Mouse (Mus musculus) urinary bladder, postnatal 0 days (tissue): Measurements from ENCODE around the gene Grk6. TPM values are rescaled to one million over a fixed set of nuclear protein-coding genes. Genes with fewer than 3 reads are reported as not detected.
A peak's percentile ranks its signal among the peaks of the same experiment; 100 is the strongest.

Experiments used
- microRNA-seq: library from miRNA; unstranded; fragments of <30 nt; microRNA quantifications from one replicate; pipeline ENCODE4, GENCODE M21; 2016
- polyA plus RNA-seq: library from polyadenylated mRNA; unstranded; fragments of >200 nt; fragmentation: Nextera tagmentation; extraction: Ambion mirVana; gene quantifications from 2 replicates; pipeline ENCODE4 v1.2.1, GENCODE M21; 2015

Grk6 gene
- 21.2 and 22.9 TPM in 2 replicates for polyA plus RNA-seq

DNA sequence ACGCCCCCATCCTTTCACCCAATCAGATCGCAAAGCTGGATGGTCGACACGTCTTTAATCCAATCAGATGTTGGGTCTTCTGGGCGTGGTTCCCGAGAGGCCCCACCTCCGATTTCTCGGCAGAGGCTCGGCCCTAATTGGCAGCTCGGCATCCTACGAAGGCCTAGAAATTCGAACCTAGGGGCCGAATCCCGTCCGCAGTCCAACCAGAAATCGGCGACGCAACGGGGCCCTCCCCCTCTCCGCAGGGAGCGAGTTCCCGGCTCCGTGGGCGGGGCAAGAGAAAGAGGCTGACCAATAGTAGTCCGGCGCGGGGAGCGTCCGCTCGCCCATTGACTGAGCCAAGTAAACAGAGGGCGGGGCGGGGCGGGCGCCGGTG is at the start of gene Grk6:
Gene Grk6 (plus strand): TSS at position 136 of the 379 bp plus-strand sequence.

DNA sequence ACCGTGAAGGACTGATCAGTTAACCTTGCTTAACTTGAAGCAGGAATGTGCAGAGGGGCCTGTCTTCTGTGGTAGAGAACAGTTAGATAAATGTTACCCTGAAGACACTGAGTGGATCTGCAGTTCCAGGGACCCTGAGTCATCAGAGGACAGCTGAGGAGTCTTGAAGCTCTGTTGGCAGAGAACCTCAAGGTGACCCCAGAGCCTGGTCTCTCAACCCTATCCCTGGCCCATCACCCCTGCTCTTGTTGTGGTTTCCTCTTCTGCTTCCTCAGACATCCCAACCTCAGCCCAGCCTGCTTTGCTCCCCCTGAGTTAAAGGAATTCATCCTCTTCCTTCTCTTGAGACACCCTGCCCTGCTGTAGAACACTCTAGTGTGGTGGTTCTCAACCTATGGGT is 46.8 kb upstream of the Grk6 start, which contains the start of gene Slc34a1:
Gene Slc34a1 (plus strand): TSS at position 100 of the 400 bp plus-strand sequence.

DNA sequence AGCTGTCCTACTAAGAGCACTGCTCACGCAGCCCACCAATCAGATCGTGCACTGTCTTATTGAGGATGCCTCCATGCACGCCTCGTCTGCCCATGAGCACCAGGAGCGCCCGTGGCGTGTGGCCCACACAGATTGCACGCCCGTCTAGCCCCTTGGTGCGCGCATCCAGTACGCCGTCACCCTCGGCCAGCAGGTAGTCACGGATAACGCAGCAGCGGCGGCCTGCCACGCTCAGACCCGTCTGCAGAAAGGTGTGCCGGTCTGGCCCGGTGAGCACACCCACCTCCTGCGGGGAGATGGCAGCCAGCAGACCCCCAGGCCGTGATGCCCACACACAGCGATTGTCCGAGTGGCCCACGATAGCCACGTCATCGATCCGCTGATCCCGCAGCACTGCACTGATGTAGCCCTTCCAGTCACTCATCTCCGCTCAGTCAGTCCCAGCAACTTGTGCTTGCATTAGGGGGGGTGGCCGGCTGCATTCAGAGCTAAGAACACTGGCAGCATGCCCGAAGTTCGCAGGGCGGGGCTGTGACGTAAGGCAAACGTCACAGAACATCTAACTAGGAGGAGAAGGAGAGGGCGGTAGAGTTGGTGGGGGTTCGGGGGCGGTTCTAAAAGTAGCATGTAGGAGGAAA is 30.0 kb upstream of the Grk6 start, which contains the start of gene Pfn3:
Gene Pfn3 (minus strand): TSS at position 490 of the 638 bp plus-strand sequence.

DNA sequence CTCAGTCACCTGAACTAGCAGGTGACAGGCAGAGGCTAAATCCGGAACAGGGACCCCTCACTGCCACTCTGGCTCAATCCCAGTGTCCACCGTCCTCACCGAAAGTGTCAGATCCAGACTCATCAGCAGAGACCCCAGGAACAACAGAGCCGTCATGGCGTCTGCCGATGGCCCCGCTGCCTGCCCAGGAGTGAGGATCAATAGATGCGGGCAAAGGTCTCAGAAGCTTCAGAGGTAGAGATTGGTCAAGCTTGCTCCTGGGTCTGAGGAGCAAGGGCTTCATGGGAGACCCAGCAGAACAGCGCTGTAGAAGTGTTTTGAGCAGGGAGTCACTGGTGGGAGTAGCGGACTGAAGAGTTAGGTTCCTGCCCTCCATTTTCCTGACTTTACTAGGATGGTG is 18.3 kb upstream of the Grk6 start, which contains the start of gene F12:
Gene F12 (minus strand): TSS at position 181 of the 400 bp plus-strand sequence.

DNA sequence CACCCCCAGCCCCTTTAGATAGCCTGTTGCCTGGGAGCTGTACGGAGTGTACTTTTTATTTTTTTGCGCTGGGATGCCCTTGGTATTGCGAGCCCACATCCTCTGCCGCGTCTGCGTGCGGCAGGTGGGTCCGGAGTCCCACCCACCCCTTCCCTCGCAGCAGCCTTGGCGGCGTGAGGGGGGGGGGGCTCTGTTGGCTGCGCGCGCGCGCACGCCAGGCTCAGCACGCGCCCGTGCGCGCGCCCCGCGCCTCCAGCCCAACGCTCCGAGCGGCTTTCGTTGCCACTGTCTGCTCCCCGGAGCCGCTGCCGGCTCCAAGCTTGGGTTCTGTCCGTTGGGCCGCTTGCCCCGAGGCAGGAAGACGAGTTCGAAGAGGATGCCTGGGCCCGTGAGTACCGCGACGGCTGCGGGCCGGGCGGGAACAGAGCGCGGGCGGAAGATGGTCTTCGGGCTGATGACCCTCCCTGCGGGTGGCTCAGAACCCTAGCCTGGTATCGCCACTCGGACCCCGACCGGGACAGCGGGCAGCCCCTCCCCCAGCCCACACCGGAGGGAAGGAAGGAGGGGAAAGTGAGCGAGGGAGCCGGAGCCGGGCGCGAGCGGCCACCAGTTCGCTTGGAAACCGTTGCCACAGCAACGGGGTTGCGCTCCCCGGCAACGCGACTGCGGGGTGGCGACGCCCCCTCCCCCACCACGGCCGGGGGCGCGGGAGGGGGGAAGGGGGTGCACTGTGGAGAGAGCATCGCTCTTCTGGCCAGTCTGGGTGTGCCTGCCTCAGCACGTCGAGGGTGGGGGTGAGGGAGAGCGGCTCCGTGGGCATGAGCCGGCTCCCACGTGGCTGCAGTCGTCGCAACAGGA is 19.4 kb downstream of the Grk6 start, which contains the start of gene Prr7:
Gene Prr7 (plus strand): TSS at position 241 of the 858 bp plus-strand sequence.

DNA sequence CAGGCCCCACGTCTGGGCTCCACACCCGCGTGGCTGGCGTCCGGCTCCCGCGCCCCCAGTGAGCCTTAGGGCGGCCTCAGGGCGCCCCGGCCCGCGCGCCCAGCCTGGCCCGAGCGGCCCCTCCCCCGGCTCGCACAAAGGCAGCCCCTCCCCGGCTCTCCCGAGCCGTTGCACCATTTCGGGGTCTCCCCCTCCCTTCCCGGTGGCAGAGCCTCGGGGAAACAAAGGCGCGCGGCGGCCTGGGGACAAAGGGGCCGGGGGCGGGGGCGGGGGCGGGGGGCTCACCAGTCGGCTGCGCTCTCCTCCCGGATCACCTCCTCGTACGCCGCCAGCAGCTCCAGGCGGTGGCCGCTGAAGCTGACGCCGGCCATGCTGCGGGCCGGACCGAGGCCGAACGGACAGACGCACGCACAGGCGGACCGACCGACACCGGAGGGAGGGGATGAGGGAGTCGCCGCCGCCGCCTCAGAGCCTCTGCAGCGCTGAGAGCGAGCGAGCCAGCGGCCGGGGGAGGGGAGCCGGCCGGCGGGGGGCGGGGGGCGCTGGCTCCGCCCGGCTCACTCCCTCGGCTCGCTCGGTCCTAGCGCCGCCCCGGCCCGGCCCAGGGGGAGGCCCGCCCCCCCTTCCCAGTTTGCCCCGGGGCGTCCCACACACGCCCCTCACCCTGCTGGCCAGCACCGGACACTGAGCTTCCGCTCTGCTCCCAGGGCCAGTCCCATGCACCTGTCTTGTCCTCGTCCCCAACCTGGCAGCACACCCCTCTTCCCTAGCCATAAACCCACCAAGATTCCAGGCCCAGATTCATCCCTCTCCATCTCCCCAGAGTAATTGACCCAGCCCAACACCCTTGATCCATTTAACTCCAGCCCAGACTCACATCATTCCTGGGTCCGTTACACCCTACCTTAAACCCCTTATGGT is 43.0 kb downstream of the Grk6 start, which contains the start of gene Dbn1:
Gene Dbn1 (minus strand): TSS at position 534 of the 921 bp plus-strand sequence.

Small RNA genes lying within 50 kb of the gene (microRNA-seq; reads per million reads assigned to microRNA genes)
- gene Mir6943, result not detected
- 4.3 reads per million, percentile 7 among the genes with 10 or more reads in this experiment for gene Mir6944
- 8.3 reads per million, percentile 17 among the genes with 10 or more reads in this experiment for gene Mir6945

Other genes starting within 250 kb of the Grk6 start
- gene Nsd1, start 235.3 kb upstream of the Grk6 start, polyA plus RNA-seq, result 36.3 and 38.2 TPM in 2 replicates
- 381 and 386 TPM in 2 replicates for gene Prelid1, start 124.6 kb upstream of the Grk6 start, polyA plus RNA-seq
- gene Rab24, start 123.1 kb upstream of the Grk6 start, polyA plus RNA-seq, result 53.5 and 60.3 TPM in 2 replicates
- 8.5 and 9.3 TPM in 2 replicates for gene Mxd3, start 115.2 kb upstream of the Grk6 start, polyA plus RNA-seq
- gene Lman2, start 82.3 kb upstream of the Grk6 start, polyA plus RNA-seq, result 57.9 and 62.4 TPM in 2 replicates
- gene Rgs14, start 75.3 kb upstream of the Grk6 start, polyA plus RNA-seq, result 0.49 and 1.8 TPM in 2 replicates
- gene Slc34a1, start 46.9 kb upstream of the Grk6 start, polyA plus RNA-seq, result not detected in 2 replicates
- gene Pfn3, start 29.8 kb upstream of the Grk6 start, polyA plus RNA-seq, result not detected in 2 replicates
- 0.30 TPM in 1 of 2 replicates, not detected in the other for gene F12, start 18.3 kb upstream of the Grk6 start, polyA plus RNA-seq
- gene Prr7, start 19.2 kb downstream of the Grk6 start, polyA plus RNA-seq, result 0.42 TPM in 1 of 2 replicates, not detected in the other
- gene Dbn1, start 43.0 kb downstream of the Grk6 start, polyA plus RNA-seq, result 55.6 and 76.0 TPM in 2 replicates
- 767 and 826 TPM in 2 replicates for gene Pdlim7, start 68.6 kb downstream of the Grk6 start, polyA plus RNA-seq
- 2.6 and 9.6 TPM in 2 replicates for gene Dok3, start 84.2 kb downstream of the Grk6 start, polyA plus RNA-seq
- 23.4 and 27.9 TPM in 2 replicates for gene Ddx41, start 91.6 kb downstream of the Grk6 start, polyA plus RNA-seq
- 12.6 and 13.7 TPM in 2 replicates for gene Fam193b, start 126.0 kb downstream of the Grk6 start, polyA plus RNA-seq
- 104 and 125 TPM in 2 replicates for gene Tmed9, start 128.7 kb downstream of the Grk6 start, polyA plus RNA-seq
- gene B4galt7, start 154.8 kb downstream of the Grk6 start, polyA plus RNA-seq, result 18.9 and 19.7 TPM in 2 replicates
- 32.8 and 38.6 TPM in 2 replicates for gene Caml, start 177.9 kb downstream of the Grk6 start, polyA plus RNA-seq
- 15.8 and 16.5 TPM in 2 replicates for gene Ddx46, start 190.0 kb downstream of the Grk6 start, polyA plus RNA-seq
- gene B230219D22Rik, start 248.1 kb downstream of the Grk6 start, polyA plus RNA-seq, result 36.8 and 41.9 TPM in 2 replicates